Mouse (Mus musculus): ENCODE data around the gene Dcst2. TPM values are rescaled to one million over a fixed set of nuclear protein-coding genes. Genes with fewer than 3 reads are reported as not detected.

Dcst2 gene
- total RNA-seq, 1 experiment from 2014 or later, result not detected

DNA sequence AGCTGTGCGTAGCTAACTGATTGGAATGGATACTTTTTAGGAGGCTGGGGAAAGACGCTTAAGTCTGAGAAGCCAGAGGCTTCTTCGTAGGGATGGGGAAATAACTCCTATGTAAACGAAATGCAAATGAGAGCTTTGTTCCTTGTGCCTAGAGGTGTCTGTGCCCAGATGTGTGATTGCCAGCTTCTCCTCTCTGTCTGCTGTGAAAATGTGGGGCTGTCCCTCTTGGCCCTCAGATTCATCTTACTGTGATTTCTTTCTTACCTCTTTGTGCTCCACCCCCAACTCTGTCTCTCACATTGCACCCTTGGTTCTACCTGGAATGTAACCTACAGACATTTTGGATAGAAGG, 34.9 kb downstream of the Dcst2 start:
- no peak for ATAC-seq (replicated peaks; ENCODE audit: low read depth, poor library complexity, severe bottlenecking)

DNA sequence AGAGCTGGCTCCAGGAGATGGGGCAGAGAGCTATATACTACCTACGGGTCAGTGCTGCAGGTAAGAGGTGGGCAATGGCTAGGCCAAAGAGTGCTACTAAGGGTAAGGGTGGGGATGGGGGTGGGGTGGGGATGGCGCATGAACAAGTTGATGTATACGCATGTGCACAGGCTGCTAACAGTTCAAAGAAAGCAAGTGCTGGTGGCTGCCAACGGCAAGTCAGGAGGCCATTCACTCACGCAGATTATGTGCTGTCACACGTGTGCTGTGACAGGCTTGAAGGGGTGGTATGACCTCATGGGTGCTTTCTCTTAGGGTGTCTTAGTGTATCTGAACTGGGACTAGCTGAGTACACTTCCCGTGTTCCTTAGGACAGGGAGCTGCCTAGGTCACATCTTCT, 39.6 kb downstream of the Dcst2 start:
- no peak for ATAC-seq (replicated peaks; ENCODE audit: low read depth, poor library complexity, severe bottlenecking)

DNA sequence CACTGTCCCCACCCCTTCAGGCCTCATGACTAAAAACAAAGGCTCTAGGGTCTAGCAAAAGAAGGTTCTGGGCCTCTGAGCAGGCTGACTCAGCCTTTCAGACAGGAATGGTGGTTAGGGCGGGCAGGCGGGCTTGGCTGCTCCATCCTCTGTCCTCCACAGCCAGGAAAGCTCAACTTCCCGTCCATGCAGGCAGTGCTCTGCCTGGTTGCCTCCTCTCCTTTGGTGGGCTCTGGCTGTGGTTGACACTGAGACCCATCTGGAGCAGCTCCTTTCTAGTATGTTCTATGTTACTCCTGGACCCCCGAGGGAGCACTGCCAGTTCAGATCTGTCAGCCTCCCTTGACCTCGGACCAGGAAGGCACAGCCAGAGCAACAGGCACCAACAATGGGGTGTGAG, 40.9 kb downstream of the Dcst2 start, which contains the start of gene Lenep:
TSS of gene Lenep (minus strand) at position 101 of the 400 bp plus-strand sequence.
- ATAC-seq (replicated peaks; ENCODE audit: low read depth, poor library complexity, severe bottlenecking), result no peak

DNA sequence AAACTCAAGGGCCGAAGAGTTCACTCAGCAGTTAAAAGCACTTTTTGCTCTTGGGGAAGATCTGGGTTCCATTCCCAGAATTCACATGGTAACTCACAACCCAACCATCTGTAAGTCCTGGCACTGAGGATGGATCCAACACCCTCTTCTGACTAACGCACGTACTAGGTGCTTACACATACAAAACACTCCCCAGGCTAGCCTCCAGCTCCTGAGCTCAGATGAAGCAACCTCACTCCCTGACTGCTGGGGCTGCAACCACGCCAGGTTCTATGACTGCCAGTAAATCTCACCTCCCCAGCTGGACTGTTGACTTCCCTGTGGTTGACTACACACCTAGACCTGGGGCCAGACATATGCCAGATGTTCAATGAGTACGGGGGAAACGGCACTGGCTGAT, 45.1 kb downstream of the Dcst2 start:
- ATAC-seq (replicated peaks; ENCODE audit: low read depth, poor library complexity, severe bottlenecking), result no peak

DNA sequence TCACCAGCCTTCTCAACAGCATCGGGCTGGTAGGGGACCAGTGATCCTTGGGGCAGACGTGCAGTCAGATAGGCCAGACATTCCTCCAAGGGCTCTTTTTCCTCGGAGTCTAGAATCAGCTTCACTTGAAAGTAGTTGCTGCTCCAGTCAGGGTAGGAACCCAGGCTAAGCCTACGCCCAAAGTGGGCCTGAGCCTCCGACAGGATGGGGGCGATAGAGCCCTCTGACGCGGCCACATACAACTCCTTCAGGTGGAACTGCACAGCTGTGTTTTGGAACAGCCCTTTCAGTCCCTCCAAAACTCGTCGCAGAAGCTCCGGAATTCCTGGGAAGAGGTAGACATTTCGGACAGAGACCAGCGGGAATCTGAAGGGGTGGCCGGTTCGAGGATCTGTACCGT, 46.7 kb downstream of the Dcst2 start:
- no peak for ATAC-seq (replicated peaks; ENCODE audit: low read depth, poor library complexity, severe bottlenecking)

DNA sequence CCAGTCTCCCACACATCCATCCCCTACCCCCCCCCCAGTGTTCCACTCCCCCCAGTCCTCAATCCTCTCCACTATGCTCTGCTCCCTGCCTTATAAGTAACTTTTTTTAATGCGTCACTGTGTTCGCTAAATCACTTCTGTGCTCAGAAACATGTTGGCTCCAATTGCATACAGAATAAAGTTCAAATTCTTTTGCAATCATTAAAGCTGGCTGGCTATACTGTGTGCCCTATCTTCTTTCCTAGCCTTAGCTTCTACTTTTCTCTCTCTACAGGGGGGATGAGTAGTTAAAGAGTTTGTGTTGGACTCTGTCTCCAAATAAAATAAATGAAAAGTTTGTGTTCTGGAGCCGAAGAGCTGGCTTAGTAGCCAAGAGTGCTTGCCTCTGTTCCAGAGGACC, 47.9 kb downstream of the Dcst2 start:
- ATAC-seq (replicated peaks; ENCODE audit: low read depth, poor library complexity, severe bottlenecking), result no peak

DNA sequence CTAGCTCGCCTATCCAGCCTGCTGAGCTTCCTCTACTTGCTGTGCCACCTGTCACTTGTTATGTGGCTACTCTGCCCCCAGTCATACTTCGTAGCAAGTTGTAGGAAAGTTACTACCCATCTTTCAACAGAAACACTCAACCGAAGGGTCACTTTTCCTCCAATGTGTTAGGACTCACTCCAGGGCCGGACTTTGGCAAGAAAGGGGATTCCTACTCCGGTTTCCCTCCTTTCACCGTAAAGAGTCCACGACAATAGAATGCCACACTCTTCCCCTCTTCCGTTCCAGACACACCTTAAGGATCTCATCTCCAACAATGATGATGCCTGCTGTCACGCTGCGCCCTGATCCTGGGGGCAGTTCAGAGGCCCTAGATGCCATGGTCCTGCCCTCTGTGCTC, 49.1 kb downstream of the Dcst2 start:
- no peak for ATAC-seq (replicated peaks; ENCODE audit: low read depth, poor library complexity, severe bottlenecking)

DNA sequence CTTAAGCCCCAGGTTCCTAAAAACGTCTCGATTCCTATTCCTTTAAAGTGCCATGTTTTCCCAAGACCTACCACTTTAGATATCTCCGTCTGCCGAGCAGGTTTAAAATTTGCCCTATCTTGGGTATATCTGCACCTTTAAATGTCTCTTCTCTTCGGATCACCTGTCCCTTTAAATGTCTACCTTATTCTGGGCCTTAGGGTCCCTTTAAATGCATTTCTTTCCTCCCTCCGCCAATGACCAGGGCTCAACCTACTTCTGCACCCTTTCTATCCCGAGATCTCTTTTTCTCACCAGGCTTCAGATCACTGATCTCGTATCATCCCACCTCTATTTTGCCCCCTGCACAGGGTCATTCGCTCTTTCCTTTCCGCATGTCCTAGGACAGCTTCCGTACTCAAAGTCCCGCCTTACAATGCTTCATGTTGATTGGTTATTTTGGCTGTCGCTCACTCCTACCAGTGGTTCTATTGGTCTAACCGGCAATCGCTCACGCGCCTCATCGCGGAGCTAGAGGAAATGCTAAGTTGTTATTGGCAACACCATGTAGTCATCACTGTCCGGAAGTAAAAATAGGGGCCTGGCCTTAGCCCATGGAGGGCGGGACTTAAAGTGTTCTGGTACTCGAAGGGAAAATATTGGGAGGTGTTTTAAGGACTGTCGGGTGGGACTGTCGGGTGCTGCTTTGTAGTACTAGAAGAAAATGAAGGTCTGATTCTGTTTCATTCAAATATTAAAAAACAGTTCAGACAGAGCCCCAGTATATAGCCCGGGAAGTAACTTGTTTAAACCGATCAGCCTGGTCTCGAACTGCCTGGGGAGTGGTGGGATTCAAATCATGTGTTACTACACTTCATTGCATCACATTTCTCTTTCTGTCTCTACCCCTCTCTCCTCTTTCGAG, 50.0 kb downstream of the Dcst2 start, which contains the start of gene Flad1:
TSS of gene Flad1 (minus strand) at position 381 of the 904 bp plus-strand sequence.
- ATAC-seq (replicated peaks; ENCODE audit: low read depth, poor library complexity, severe bottlenecking), result peak; percentile 100

DNA sequence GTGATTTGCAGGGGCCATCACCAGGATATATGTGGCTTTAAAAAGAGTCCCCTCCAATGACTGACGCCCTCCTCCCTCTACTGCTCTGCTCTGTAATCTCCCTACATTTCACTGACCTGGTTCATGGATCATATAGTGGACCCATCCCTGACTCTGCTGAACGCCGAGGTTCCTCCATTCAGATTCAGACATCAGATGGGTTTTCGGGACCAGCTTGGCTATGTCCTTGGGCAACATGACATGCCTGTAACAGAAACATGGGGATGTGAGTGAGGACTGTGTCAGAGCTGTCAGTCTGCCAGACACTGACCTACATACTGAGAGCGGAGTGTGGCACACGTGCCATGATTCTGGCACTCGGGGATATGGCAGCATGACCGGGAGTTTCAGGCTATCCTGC, 54.4 kb downstream of the Dcst2 start:
- ATAC-seq (replicated peaks; ENCODE audit: low read depth, poor library complexity, severe bottlenecking), result no peak

DNA sequence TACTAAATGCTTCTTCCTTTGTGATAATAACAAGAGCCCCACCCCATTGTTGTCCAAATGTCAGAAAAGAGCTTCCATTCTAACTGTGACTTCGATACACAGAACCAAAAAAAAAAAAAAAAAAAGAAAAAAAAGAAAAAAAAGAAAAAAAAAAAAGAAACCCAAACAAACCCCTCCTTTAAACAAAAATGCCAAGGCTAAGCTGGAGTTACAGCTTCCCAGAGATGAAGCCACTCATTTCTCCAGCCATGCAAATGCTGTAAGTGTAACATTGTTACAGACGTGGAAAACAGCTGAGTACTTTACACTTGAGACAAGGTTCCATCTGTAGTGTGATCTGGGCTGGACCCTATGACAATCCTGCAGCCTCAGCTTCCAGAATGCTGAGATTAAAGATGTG, 55.4 kb downstream of the Dcst2 start:
- ATAC-seq (replicated peaks; ENCODE audit: low read depth, poor library complexity, severe bottlenecking), result no peak

DNA sequence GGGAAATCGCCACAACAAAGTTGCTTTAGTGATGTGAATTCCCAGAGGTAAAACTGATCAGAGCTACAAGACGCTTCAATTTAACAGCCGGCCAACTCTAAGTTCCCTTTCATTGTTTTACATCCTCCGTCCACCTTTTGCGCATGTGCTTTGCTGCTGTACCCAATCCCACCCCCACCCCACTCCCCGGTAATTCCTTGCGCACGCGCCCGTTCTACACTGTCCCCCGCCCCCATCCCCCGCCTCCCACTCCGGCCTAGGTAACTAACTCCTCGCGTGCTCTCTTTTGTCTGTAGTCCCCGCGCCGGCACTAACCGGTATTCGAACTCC, 56.0 kb downstream of the Dcst2 start:
- peak; percentile 11 for ATAC-seq (replicated peaks; ENCODE audit: low read depth, poor library complexity, severe bottlenecking)

DNA sequence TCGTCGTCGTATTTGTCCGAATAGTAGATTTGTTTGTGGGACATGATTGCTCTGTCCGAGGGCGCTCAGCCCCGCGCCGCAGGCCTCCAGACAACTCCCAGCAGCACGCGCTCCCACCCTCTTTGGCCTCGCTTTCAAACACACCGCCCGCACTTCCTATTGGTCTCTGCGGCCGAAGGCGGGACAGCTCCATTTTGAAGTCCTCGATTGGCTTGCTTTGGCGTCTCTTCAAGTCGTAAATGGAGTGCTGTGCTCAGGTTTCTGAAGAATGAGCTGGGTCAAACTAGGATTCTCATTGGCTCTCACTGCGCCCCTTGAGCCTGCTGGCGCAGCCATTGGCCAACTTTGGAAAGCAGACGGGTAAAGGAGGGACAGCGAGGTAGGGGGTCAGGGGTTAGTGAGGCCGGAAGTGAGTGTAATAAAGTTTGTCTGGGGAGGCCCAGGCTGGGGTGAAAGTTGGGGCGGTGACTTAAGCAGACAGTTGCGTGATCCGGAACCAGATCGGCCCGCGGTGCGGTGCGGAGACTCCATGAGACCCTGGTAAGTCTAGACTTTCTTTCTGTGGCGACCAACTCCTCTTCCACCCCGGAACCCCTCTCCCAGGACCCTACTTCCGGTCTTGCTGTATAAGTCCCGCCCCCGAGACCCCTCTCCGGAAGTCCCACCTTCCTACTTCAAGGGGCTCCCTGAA, 56.5 kb downstream of the Dcst2 start, which contains the start of the genes Cks1b and Shc1:
TSS of gene Cks1b (minus strand) at position 214 of the 691 bp plus-strand sequence.
TSS of gene Shc1 (plus strand) at position 274 of the 691 bp plus-strand sequence.
- peak; percentile 88 for ATAC-seq (replicated peaks; ENCODE audit: low read depth, poor library complexity, severe bottlenecking)

DNA sequence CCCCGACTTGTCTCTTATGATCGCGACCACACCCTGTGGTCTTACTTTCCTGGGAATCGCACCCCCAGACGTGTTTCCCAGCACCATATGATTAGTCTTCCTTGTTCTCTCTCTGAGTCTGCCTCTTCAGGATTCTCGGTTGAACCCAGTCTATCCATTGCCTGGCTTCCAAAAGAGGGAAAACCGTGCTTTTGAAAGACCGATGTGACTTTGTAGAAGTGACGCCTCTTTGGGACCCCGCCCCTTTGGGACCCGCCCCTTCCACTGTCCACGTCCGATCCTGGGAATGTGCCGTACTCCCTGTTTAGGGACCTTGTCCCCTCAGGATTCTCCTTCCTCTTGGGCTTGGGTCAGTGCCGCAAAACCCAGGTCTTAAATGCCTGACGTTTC, 57.1 kb downstream of the Dcst2 start:
- ATAC-seq (replicated peaks; ENCODE audit: low read depth, poor library complexity, severe bottlenecking), result no peak

DNA sequence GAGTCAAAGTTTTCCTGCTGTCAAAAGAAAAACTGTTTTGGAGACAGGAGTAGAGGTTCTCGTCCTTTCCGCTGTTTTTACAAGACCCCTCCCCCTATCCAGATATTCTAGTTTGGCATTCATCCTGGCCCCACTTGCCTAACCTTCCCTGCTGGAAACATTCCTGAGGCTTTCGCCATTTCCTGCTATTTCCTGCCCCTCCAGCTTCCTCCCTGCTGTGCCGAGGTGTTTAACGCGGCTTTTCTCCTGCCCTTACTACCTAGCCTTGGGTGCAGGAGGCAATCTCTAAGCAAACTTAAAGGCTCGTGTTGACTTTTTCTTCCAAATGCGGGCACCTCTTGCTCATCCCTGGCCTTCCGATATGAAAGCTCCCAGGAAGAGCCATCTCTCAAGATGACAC, 57.8 kb downstream of the Dcst2 start:
- ATAC-seq (replicated peaks; ENCODE audit: low read depth, poor library complexity, severe bottlenecking), result no peak

DNA sequence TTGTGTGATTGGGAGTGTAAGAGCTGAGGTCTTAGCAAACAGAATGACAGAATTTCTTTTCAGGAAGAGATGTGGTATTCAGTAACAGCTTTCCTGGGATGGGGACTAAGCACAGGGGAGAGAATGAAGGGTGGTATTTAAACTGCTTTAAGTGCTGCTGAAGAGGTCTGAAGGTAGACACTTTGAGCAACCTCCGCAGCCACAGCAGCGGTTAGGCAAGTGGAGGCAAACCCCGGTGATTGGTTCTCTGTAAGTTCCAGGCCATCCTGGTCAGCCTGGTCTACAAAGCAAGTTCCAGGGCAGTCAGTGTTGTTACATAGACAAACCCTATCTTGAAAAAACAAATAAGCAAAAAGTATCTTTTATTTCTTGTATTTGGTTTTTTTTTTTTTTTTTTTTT, 58.2 kb downstream of the Dcst2 start:
- ATAC-seq (replicated peaks; ENCODE audit: low read depth, poor library complexity, severe bottlenecking), result no peak

DNA sequence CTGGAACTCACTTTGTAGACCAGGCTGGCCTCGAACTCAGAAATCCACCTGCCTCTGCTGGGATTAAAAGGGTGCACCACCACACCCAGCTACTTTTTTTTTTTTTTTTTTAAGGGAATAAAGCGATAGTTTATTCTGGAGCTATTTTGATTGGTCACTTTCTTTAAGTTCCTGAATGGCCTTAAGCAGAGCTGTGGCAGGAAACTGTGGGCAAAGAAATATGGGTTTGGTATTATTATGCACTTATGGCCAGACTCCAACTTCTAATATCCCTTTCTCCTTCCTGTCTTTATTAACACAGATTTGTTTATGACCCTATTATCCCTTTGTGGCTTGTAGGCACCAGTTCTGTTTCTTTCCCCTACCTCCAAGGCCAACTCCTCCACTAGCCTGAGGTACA, 58.6 kb downstream of the Dcst2 start:
- ATAC-seq (replicated peaks; ENCODE audit: low read depth, poor library complexity, severe bottlenecking), result no peak

DNA sequence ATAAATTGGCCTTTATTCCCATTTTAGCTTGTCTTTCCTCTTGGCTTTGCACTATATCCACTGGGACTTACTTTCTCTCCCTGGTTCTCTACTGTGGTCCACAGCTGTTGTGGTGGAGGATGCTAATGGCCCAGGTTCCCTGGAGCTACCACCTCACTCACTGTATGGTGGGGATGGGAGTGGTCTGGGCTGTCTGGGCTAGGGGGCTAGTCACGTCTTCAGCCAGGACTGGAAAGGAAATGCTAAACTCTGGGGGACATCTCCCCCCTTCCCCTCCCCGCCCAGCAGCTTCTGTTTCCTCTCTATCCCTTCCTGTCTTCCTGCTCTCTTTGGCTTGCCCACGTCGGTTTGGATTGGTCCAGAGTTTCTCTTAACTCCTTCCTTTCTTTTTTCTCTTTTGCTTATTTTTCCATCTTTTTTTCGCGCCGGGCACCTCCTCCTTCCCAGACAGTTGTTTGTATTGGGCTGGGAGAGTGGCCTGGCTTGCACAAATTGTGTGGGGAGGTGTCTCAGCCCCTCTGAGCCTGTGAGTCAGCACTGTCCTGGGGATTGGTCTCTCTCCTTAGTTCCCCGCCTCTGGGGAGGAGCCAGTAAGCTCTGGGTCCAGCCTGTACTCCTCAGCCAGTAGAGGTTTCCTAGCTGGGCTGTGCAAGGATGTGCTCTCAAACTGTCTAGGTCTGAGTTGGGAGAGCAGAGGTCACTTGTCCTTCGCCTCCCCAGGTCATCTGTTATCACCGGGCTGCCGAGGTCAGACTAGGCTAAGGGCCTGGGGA, 59.4 kb downstream of the Dcst2 start:
- peak; percentile 40 for ATAC-seq (replicated peaks; ENCODE audit: low read depth, poor library complexity, severe bottlenecking)

DNA sequence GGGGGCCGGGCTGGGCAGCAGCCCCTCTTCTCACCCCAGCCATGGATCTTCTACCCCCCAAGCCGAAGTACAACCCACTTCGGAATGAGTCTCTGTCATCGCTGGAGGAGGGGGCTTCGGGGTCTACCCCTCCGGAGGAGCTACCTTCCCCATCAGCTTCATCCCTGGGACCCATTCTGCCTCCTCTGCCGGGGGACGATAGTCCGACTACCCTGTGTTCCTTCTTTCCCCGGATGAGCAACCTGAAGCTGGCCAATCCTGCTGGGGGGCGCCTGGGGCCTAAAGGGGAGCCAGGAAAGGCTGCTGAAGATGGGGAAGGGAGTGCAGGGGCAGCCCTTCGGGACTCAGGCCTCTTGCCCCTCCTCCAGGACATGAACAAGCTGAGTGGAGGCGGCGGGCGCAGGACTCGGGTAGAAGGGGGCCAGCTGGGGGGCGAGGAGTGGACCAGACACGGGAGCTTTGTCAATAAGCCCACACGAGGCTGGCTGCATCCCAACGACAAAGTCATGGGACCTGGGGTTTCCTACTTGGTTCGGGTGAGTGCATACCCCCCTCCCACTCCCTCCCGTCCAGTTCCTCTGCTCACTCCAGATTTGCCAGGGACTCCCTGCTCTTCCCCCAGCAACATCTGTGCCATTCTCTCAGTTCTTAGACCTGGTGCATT, 60.2 kb downstream of the Dcst2 start:
- ATAC-seq (replicated peaks; ENCODE audit: low read depth, poor library complexity, severe bottlenecking), result no peak

DNA sequence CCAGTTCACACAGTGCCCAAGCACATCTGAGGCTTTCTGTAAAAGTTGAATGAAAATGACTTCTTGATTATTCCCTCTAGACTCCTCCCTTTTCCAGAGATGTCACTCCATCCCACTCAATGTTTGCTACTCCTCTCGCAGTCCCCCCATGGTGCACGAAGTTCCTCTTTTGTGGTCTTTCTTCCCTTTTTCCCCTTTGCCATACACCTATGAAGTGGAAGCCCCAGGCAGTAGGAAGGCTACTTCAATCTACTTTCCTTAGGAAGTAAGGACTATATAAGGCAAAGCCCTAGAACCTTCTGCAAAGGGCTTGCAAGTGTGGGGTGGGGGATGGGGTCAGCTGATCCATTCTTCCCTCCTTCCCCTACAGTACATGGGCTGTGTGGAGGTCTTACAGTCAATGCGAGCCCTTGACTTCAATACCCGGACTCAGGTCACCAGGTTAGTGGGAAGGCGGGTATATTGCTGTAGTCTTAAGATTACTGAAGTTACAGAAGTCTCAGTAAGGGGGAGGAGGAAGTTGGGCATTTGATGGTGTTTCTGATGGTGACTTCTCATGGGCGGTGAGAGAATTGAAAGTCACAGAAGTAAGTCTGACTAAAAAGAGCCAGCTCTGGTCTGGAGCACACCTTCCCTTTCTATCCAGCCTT, 60.9 kb downstream of the Dcst2 start:
- ATAC-seq (replicated peaks; ENCODE audit: low read depth, poor library complexity, severe bottlenecking), result no peak

Measured in common myeloid progenitor, adult 5-6 weeks (primary cell).